Mouse (Mus musculus): ENCODE measurements at regions not wholly inside any gene's neighbourhood (a gene's known extent, or its start where the extent isn't known, plus 50 kb on each side); places are given as distances from the start of the nearest gene placed in this dataset.

DNA sequence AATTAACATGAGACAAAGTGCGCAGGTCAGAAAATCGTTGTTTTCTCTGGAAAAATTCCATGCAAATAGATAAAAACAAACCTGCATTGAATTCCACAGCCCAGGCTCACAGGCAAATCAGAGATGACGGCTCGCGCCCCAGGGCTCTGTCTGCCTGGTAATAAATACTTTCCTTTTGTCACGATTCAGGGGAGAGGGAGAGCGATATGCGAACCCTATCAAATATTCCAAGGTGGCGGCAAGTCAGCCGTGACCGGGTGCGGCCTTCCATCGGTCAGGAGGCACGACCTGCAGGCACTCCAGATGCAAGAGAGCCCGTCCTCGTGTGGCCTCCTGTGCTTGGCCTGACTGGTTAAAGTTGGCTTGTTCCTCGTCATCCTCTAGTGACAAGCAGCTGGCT, 94.5 kb upstream of the Gsc start:
- no peak for DNase-seq (ENCODE audit: low spot score in 2 of 2)

DNA sequence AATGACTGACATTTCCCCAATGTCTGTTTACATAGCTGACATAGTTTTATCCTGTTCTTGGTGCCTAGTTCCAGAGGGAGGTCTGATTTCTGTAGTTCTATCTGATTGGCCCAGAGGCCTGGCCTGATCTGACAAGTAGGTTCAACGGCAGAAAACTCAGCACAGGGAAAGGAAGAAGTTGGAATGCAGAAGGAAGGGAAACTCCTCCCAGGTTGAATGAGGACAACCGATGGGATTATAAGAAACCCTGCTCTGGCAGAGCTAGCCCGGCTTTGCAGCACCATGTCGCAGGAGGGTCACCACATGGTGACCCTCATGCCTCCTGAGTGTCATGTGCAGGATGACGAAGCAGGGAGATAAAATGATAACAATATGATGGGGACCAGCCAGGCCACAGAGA, 89.8 kb upstream of the Gsc start:
- no peak for DNase-seq (ENCODE audit: low spot score in 2 of 2)

DNA sequence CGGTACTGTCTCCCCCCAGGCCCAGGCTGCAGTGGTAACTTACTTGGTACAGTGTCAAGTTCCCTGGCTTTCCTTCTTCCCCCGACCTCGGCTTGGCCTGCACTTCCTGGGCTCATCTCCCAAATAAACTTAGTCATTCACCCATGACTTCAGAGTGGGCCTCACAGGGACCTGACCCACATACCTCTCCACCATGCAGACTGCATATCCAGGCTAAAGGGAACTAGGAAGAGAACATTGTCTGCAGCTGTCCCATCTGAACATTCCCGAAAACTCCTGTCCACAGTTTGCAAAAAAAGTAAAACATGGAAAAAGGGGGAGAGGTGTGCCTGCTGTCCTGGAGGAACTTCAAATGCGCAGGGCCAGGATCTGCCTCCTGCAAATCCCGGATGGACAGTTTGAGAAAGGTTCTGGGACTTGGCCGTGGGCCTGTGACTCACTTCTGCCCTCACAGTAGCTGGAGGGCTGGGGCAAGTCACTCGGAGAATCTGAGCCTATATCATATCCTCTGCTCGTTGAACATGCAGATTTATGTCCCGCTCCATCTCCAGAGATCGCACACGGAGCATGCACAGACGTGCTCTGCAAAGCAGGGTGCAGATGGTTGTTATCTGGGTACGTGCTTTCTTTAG, 87.9 kb upstream of the Gsc start:
- no peak for DNase-seq (ENCODE audit: low spot score in 2 of 2)

DNA sequence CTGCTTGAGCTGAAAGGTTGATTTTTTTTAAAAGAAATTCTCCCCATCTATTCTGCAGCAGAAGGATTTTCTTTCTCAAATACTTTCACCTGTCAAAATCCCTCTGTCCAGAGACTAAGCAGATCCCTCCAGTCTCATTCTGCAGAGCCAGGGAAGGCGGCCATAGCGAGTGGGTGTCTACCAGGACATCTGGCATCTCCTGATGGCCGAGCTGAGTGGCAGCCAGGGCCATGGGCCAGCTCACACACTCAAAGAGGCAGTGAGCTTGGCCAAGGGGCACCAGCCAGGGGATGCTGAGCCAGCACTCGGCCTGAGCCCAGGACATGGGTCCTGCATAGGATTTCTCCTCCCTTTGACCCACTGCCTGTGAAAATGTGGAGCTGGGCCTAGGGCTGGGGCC, 84.6 kb upstream of the Gsc start:
- peak; percentile 37 to 67 for DNase-seq (ENCODE audit: low spot score in 2 of 2)

DNA sequence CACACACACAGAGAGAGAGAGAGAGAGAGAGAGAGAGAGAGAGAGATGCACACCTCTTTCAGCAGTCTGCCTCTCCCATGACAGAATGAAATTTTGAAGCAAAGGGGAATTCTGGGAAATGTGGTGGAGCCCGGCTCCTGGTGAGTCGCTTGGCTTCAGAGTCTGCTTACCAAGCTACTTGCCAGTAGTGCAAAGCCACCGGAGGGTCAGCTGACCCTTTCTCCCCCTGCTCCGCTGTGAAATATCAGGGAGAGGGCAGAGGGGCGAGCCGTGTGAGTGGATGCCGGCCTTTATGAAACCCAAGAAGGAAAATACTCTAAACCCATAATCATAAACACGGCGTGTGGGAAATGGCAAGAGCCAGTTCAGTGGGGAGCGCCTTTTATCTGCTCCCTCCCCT, 84.2 kb upstream of the Gsc start:
- no peak for DNase-seq (ENCODE audit: low spot score in 2 of 2)

DNA sequence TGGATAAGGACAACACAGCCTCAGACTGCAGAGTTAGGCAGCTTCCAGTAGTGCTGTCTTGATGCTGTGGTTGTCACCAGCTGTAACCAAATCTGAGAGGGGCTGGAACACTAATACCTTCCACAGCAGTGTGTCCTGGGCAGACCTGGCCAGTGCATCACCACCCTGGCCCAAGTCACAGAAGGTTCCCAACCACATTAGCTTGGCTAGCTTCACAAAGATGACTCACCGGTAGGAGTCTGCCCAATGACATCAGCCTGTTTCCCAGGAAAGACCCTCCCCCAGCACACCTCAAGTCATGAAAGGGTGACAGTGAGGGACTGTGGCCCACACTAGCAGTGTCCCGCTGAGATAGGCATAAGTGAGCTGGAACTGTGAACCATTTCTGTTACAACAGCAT, 75.5 kb upstream of the Gsc start:
- no peak for DNase-seq (ENCODE audit: low spot score in 2 of 2)

DNA sequence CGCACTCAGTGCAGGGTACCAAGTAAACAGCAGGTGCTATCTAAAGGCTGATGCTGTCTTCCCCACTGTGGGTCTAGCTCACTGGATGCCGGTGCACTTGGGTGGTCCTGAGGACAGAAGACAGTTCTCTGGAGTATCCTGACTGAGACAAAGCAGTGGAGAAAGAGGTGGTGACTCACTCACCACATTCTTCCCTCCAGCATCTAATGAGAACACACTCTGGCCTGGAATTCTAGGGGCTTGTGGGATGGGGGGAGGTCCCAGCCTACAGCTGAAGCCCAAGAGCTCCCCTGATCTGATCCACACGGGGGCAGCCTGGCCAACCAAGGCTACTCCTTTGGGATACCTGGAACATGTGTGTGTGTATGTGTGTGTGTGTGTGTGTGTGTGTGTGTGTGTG, 74.4 kb upstream of the Gsc start:
- no peak for DNase-seq (ENCODE audit: low spot score in 2 of 2)

DNA sequence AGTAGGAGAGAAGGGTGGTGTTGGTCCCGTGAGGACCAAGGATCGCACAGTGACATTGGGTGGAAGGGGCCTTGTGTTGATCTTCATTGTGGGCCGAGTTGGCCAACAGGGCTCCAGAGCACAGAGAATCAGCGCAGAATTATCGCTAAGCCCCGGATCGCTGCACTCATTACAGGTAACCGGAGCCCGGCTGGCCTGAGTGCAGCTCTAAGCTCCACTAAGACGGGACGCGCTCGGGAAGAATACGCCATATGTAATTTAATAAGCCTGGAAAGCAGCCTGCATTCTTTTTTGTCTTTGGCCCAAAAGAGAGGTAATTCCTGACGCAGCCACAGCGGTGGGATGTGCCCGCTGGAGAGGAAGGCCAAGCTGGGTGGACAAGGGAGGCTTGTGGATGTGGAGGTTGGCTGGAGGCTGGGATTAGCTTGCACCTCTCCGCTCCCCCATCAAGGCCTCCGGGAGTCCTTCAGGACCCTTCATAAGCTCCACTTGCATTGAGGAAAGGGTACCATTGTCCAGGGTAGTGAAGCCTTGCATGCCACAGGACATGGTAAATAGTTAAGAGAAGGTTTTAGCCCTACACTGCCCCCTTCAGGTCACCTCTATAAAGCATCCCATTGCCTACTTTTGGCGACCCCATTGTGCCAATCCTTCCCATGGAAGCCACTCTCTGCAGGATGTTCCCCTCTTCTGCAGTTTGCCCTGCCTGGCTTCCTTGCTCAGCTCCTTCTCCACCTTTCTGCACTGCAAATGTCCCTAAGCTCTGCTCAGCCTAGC, 73.1 kb upstream of the Gsc start:
- DNase-seq (ENCODE audit: low spot score in 2 of 2), result no peak

DNA sequence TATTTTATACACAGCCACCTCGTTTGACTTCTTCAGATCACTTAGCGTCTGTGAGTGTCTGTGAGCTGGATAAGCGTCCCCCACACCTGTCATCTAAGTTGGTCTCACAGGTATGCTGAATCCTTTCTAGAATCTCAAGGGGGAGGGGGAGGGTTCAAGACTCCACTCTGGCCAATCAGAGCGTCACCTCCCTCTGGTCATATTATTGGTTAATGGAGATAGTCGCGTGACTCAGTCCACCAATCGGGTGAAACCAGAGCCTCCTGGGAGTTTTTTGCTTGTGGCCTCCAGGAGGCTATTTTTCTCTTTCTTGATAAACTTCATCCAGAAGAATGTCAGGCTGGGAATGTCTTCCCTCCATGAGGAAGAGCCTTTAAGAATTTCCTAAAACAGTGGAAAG, 66.8 kb upstream of the Gsc start:
- DNase-seq (ENCODE audit: low spot score in 2 of 2), result no peak

DNA sequence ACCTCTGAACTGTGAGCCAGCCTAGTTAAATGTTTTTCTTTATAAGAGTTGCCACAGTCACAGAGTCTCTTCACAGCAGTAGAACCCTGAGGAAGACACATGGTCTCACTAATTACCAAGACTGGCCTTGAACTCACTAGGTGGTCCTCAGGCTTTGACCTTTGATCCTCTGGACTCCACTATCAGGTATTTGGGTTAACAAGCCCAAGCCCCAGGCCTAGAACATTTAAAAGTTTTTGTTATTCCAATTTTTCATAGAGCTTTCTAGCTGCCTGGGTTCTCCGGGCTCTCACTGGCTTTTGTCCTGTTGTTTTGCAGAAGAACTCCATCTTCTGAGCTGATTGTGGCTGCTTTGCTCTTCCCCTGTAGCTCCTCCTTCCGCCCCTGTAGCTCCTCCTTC, 65.3 kb upstream of the Gsc start:
- no peak for DNase-seq (ENCODE audit: low spot score in 2 of 2)

DNA sequence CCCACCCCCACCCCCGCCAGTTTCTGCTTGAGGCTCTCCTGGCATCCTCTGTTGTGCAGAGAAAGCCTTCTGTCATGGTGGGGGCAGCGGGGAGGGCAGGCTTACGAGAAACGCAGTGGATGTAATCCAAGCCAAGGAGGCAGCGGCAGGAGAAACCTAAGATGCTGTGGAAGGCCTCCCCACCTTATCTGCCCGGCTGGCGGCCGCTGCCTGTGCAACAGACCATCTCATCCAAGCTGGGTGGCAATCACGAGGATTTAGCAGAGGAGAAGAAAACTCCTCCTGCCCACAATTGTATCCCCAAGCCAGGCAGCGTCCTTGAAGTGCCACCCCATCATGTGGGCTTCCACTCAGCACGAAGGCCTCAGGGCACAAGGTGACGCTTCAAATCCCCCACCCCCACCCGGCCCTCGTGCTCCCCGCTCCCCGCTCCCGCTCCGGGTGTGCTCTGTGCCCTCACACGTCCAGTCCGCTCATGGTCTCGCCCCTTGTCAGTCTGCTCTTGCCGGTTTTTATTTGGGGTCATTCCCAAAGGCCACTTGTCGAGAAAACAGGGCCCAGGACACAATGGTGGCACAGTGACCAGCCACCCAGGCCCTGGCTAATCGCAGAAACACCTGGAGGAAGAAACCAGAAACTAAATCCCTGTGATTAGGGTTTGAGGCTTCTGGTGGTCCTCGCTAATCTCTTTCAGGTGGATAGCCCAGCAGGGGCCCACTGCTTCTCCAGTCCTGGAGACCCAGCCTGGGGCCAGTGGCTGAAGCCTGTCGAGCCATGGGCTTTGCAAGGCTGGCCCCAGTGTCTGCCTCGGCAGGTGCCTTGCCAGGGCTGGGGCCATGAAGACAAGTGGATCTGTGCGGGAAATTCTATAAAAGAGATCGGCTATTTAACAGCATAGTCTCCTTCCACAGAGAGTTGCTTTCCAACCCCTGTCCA, 58.6 kb upstream of the Gsc start:
- DNase-seq (ENCODE audit: low spot score in 2 of 2), result no peak

DNA sequence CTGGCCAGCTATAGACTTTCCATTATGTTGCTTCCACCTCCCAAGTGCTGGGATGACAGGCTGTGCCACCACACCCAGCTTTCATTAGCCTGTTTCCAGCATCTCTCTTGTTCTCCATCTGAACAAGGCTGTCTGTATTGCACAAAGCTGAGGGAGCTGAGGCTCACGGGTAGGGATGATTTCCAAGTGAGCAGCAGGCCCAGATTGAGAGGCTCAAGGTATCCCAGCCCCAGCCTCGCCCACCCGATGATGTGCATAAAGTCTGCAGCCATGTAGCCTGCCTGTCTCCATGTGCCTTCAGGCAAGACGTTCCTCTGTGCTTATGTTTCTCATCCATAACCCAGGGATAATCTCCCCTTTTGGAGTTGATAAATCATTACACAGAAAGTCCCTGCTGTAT, 57.5 kb upstream of the Gsc start:
- DNase-seq (ENCODE audit: low spot score in 2 of 2), result no peak

Data from gastrocnemius, postnatal 4 days (tissue).